Mouse (Mus musculus): ENCODE data around the gene Pam. TPM values are rescaled to one million over a fixed set of nuclear protein-coding genes. Genes with fewer than 3 reads are reported as not detected.
"Not testable (repeated sequence)": the region's sequence is repeated elsewhere in the genome, so short reads cannot be mapped to it uniquely, and the experiment has no call there.

Pam gene
- polyA plus RNA-seq, 1 experiment, result 35.4 TPM

- Histone ChIP-seq H3K4me3 (replicated peaks; ENCODE audit: insufficient read depth, low read depth, low read length) (no peak overlapping the region), H3K4me1 (ENCODE audit: control insufficient read depth, insufficient read depth, low read length) (no peaks in the 10 kb centered on the region), H3K27ac (ENCODE audit: insufficient read depth, low read length) (no peak overlapping the region), H3K27me3 (ENCODE audit: control insufficient read depth, insufficient read depth, low read length) (no peaks in the 10 kb centered on the region)
- no peak for DNase-seq
- TF ChIP-seq POLR2A (IDR thresholded peaks at IDR 0.05; ENCODE audit: borderline replicate concordance, insufficient read depth, low read length) (no peak), CTCF (IDR thresholded peaks at IDR 0.05; ENCODE audit: borderline replicate concordance, insufficient read depth, low read depth, low read length) (no peak)
- WGBS, result 15% methylated on average over 13 of the region's 13 CpGs
Measured at GRCm38 (mm10) chr1:97976072-97976471, 119.4 kb downstream of the Pam start.

DNA sequence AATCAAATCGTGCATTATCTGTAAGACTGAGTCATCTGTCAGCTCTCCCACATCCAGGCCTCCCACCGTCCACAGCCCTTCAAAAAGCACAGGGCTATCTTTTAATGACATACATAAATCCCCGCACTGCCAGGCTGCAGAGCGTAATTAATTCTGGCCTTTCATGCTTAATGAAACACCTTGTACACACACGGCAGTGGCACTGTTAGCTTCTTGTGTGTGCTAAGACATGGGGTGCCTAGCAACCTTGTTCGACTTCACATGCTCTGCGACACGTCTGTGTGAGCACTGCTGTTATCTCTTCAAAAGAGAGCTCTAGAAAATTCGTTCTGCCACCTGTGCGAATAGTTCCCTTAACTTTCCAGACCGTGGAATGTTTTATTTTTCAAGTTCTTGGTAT, 120.5 kb downstream of the Pam start:
- Histone ChIP-seq H3K4me1 (ENCODE audit: control insufficient read depth, insufficient read depth, low read length) (no peaks in the 10 kb centered on the region), H3K27me3 (ENCODE audit: control insufficient read depth, insufficient read depth, low read length) (no peaks in the 10 kb centered on the region), H3K27ac (ENCODE audit: insufficient read depth, low read length) (no peak overlapping the region), H3K4me3 (replicated peaks; ENCODE audit: insufficient read depth, low read depth, low read length) (no peak overlapping the region)
- TF ChIP-seq CTCF (IDR thresholded peaks at IDR 0.05; ENCODE audit: borderline replicate concordance, insufficient read depth, low read depth, low read length) (no peak), POLR2A (IDR thresholded peaks at IDR 0.05; ENCODE audit: borderline replicate concordance, insufficient read depth, low read length) (no peak)
- DNase-seq, result no peak
- 77% methylated on average over 11 of the region's 11 CpGs for WGBS

GRCm38 (mm10) chr1:97969765-97970164, 125.7 kb downstream of the Pam start:
- Histone ChIP-seq H3K27ac (ENCODE audit: insufficient read depth, low read length) (no peak overlapping the region), H3K27me3 (ENCODE audit: control insufficient read depth, insufficient read depth, low read length) (no peaks in the 10 kb centered on the region), H3K4me3 (replicated peaks; ENCODE audit: insufficient read depth, low read depth, low read length) (no peak overlapping the region), H3K4me1 (ENCODE audit: control insufficient read depth, insufficient read depth, low read length) (no peaks in the 10 kb centered on the region)
- DNase-seq, result no peak
- WGBS, result 91% methylated on average over 4 of the region's 4 CpGs
- TF ChIP-seq CTCF (IDR thresholded peaks at IDR 0.05; ENCODE audit: borderline replicate concordance, insufficient read depth, low read depth, low read length) (no peak), POLR2A (IDR thresholded peaks at IDR 0.05; ENCODE audit: borderline replicate concordance, insufficient read depth, low read length) (no peak)

DNA sequence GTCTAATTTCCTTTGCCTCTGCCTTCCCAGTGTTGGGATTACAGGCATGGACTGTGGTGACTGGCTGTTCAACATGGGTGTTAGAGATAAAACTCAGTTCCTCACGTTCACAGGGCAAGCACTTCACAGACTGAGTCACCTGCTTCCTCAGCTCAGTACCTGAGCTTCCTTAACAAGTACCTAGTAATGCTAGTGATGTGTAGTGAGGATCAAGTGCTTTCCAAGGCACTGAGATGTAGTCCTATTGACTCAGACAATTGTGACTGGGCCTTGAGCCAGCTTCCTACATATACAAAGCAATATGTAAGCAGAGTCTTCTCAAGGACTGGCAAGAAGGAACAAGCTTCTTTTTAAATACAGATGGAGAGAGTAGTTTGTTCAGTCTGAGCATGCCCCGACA, 131.7 kb downstream of the Pam start:
- H3K4me1 ChIP-seq (ENCODE audit: control insufficient read depth, insufficient read depth, low read length), result no peaks in the 10 kb centered on the region
- H3K27me3 ChIP-seq (ENCODE audit: control insufficient read depth, insufficient read depth, low read length), result no peaks in the 10 kb centered on the region
- no peak for DNase-seq
- H3K4me3 ChIP-seq (replicated peaks; ENCODE audit: insufficient read depth, low read depth, low read length), result no peak overlapping the region
- no peak overlapping the region for H3K27ac ChIP-seq (ENCODE audit: insufficient read depth, low read length)
- WGBS, result 74% methylated on average over 2 of the region's 2 CpGs
- TF ChIP-seq POLR2A (IDR thresholded peaks at IDR 0.05; ENCODE audit: borderline replicate concordance, insufficient read depth, low read length), result no peak
- TF ChIP-seq CTCF (IDR thresholded peaks at IDR 0.05; ENCODE audit: borderline replicate concordance, insufficient read depth, low read depth, low read length), result no peak

GRCm38 (mm10) chr1:97962134-97962533, 133.3 kb downstream of the Pam start:
- H3K4me1 ChIP-seq (ENCODE audit: control insufficient read depth, insufficient read depth, low read length), result no peaks in the 10 kb centered on the region
- no peak overlapping the region for H3K27ac ChIP-seq (ENCODE audit: insufficient read depth, low read length)
- no peak for TF ChIP-seq POLR2A (IDR thresholded peaks at IDR 0.05; ENCODE audit: borderline replicate concordance, insufficient read depth, low read length)
- TF ChIP-seq CTCF (IDR thresholded peaks at IDR 0.05; ENCODE audit: borderline replicate concordance, insufficient read depth, low read depth, low read length), result no peak
- no peak for DNase-seq
- 89% methylated on average over 7 of the region's 7 CpGs for WGBS
- H3K4me3 ChIP-seq (replicated peaks; ENCODE audit: insufficient read depth, low read depth, low read length), result no peak overlapping the region
- H3K27me3 ChIP-seq (ENCODE audit: control insufficient read depth, insufficient read depth, low read length), result no peaks in the 10 kb centered on the region

DNA sequence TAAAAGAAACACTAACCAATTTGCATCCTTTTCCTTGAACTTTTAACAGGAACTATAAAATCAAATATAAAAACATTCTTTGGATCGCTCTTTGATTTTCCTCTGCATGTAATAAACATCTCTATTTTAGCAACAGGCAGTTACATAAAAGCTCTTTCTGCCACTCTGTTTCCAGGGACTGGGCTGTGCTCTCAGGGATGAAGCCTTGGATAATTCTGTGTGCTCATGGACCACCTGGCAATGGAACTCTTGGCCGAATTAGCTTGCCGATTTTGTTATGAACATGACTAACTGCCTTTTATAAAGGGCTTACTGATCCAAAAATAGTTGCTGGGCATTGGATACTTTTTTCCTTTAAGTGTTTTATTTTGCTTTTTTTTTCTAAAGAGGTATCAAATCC, 134.8 kb downstream of the Pam start:
- Histone ChIP-seq H3K27ac (ENCODE audit: insufficient read depth, low read length) (no peak overlapping the region), H3K4me1 (ENCODE audit: control insufficient read depth, insufficient read depth, low read length) (no peaks in the 10 kb centered on the region), H3K4me3 (replicated peaks; ENCODE audit: insufficient read depth, low read depth, low read length) (no peak overlapping the region), H3K27me3 (ENCODE audit: control insufficient read depth, insufficient read depth, low read length) (no peaks in the 10 kb centered on the region)
- DNase-seq, result no peak
- 70% methylated on average over 3 of the region's 3 CpGs for WGBS
- TF ChIP-seq POLR2A (IDR thresholded peaks at IDR 0.05; ENCODE audit: borderline replicate concordance, insufficient read depth, low read length) (no peak), CTCF (IDR thresholded peaks at IDR 0.05; ENCODE audit: borderline replicate concordance, insufficient read depth, low read depth, low read length) (no peak)

DNA sequence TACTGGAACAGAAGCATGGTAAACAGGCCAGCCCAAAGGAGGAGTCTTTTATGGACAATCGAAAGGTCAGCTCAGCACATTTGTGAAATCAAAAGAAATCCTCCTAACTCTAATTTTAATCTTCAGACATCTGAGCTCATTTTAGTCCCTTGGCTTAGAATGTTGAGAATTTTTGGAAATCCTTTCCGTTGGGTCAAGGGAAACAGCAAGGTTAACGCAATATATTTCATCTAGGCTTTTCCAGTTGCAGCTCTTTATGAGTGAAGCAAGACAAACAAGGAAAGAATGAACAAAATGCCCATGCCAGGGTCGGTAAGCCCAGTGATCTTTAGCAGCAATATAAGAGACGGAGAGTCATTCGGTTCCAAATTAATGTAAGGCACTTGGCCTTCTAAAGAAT, 135.3 kb downstream of the Pam start:
- DNase-seq, result no peak
- no peaks in the 10 kb centered on the region for H3K4me1 ChIP-seq (ENCODE audit: control insufficient read depth, insufficient read depth, low read length)
- H3K27ac ChIP-seq (ENCODE audit: insufficient read depth, low read length), result no peak overlapping the region
- no peak overlapping the region for H3K4me3 ChIP-seq (replicated peaks; ENCODE audit: insufficient read depth, low read depth, low read length)
- 91% methylated on average over 6 of the region's 6 CpGs for WGBS
- TF ChIP-seq POLR2A (IDR thresholded peaks at IDR 0.05; ENCODE audit: borderline replicate concordance, insufficient read depth, low read length) (no peak), CTCF (IDR thresholded peaks at IDR 0.05; ENCODE audit: borderline replicate concordance, insufficient read depth, low read depth, low read length) (no peak)
- no peaks in the 10 kb centered on the region for H3K27me3 ChIP-seq (ENCODE audit: control insufficient read depth, insufficient read depth, low read length)

DNA sequence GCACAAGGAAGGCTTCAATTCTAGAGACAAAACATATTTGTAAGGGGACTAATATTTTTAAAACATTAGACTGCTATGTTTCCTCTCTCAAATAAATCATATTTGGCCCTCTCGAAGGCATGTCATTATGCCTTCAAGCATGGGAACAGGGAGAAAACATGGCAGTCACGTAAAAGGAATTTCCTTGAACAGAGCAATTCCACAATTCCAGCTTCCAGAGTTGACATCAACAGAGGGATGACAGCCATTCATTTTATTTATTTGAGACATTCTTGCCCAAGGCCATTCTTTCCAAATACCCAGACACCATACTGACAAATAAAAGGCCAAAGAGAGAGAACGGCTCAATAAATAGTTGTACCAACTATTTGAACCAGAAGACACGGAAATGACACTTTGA, 136.7 kb downstream of the Pam start:
- Histone ChIP-seq H3K27ac (ENCODE audit: insufficient read depth, low read length) (no peak overlapping the region), H3K4me1 (ENCODE audit: control insufficient read depth, insufficient read depth, low read length) (no peaks in the 10 kb centered on the region), H3K27me3 (ENCODE audit: control insufficient read depth, insufficient read depth, low read length) (no peaks in the 10 kb centered on the region), H3K4me3 (replicated peaks; ENCODE audit: insufficient read depth, low read depth, low read length) (no peak overlapping the region)
- no peak for DNase-seq
- WGBS, result 94% methylated on average over 4 of the region's 4 CpGs
- TF ChIP-seq CTCF (IDR thresholded peaks at IDR 0.05; ENCODE audit: borderline replicate concordance, insufficient read depth, low read depth, low read length) (no peak), POLR2A (IDR thresholded peaks at IDR 0.05; ENCODE audit: borderline replicate concordance, insufficient read depth, low read length) (no peak)

GRCm38 (mm10) chr1:97949258-97949657, 146.2 kb downstream of the Pam start:
- not testable (repeated sequence) for H3K27me3 ChIP-seq (ENCODE audit: control insufficient read depth, insufficient read depth, low read length)

More at GRCm38 (mm10) chr1:97949258-97949657, 146.2 kb downstream of the Pam start:
- H3K4me3 ChIP-seq (replicated peaks; ENCODE audit: insufficient read depth, low read depth, low read length); H3K27ac ChIP-seq (ENCODE audit: insufficient read depth, low read length); H3K4me1 ChIP-seq (ENCODE audit: control insufficient read depth, insufficient read depth, low read length); DNase-seq: not testable (repeated sequence)
- 93% methylated on average over 17 of the region's 17 CpGs for WGBS

Data from cerebellum, adult 2 months (tissue).